Mouse (Mus musculus) neural tube, embryonic 10.5 days (tissue): ENCODE results near the gene Alx3.
"Not testable (repeated sequence)": the region's sequence is repeated elsewhere in the genome, so short reads cannot be mapped to it uniquely, and the experiment has no call there.

Source experiments
- DNase-seq: peaks from one replicate; pipeline ENCODE4 v3.0.0-alpha.2; 2017; ENCODE audit warnings: low spot score; ENCODE audit errors: extremely low spot score

The Alx3 gene

DNA sequence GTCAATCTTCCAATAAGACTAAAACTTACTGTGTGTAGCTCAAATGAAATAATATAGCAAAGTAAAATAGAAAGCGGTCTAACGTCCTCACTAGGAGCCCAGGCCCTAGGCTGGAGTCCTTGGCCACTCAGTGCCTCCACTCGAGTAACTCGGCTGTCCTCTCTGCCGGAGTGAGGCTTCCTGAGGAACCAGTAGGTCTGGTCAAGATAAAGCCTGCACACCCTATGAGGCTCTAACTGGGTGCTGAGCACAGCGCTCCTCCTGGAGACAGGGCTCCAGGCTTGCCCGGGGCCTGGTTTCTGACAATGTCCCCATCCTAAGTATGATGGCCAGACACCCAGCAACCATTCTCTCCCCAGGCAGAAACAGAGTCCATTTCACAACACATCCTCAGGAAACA, 27.7 kb downstream of the Alx3 start:
- no peak for DNase-seq

DNA sequence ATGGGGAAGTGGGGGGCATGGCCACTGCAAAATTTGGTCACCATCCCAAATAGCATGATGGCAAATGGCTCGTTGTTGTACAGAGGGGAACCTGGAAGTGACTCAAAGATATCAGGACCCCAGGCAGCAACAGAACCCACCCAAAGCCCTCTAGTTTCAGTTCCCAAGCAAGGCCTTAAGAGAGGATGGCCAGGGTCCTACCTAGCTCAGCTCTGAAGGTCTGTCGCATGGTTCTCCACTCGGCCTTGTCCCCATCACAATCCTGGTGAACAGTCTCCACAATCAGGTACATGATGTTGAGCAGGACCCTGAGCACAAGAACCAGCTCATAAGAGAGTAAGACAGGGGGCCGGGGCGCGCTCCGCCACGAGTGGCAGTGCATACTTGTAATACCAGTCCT, 29.6 kb downstream of the Alx3 start:
- DNase-seq = no peak

DNA sequence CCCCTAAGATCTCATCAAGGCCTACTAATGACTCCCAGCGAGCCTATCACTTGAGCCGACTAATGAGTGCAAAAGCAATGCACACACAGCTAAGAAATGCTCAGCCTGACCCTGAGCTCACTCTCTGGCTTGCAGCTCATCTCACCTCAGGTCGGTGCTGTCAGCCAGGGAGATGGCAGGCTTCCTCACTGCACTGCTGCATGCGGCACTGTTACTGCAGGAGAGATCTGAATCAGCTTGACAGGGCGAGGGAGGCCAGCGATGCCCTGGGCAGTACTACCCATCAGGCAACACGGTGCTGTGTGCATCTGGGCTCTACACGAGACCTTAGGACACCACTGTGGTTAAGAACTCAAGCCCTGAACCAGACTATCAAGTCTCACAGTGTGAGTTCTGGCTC, 30.7 kb downstream of the Alx3 start:
- DNase-seq = no peak

DNA sequence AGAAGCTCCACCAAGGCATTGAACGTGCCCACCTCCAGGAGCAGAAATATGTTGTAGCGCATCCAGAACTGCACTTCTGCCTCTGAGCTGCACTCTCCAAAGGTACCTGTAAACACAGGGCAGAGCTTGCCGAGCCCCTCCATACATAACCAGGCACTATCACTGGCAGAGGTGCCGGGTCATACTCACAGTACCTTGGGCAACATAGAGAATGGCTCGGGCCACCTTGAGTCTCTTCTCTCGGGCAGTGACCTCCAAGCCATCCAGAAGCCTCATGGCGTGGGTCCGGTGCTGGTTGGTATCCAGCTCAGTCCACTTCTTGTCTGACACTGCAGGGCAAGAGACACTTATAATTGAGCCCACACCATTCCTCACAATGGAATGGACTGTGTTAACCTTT, 31.9 kb downstream of the Alx3 start:
- DNase-seq = no peak

DNA sequence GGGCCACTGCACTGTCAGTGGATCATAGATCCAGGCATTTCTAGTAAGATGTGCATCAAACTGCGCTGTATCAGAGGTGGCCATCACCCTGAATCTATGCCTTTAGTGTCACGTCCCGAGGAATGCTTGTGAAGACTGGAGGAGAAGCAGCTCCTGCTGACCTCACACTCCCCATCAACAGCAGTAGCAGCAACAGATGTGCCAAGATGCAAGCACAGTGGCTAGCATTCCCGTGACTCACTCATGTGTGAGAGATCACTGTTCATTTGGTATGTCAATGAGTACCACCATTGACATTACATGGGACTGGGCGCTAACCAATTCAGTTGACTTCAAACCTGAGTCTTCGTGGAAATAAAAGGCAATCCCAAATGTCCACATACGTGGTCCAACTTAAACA, 32.8 kb downstream of the Alx3 start:
- no peak for DNase-seq

DNA sequence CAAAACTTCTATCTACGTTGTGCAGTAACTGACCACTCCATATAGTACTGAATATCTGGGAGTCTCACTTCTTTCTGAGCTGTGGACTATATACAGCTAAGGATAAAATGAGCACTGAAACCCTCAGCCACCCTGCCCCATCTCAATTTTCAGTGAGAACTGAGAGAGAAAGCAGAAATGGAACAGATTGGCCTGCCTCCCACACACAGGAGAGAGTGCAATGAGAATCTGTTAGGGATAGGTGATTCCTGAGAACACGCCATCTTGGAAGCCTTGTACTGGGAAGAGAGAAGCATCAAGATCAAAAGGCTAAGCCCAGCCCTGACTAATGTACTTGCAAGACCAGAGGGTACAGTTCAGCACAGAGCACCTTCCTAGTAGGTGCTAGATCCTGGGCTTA, 33.7 kb downstream of the Alx3 start:
- no peak for DNase-seq

DNA sequence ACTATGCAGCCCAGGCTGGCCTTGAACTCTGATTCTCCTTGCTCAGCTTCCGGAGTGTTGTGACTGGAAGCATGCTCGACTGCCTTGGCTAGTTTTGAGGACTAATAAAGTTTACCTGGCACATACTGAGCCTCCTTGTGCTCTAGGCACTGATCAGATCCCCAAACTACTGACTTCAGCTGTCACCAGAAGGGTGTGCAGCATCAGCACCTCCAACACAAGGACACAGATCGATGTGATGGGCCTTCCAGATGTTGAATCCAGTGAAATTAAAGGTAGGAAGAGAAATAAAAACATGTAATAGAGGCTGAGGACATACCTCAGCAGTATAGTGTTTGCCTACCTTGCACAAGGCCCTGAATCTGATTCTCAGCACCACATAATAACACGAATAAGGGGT, 34.6 kb downstream of the Alx3 start:
- no peak for DNase-seq

DNA sequence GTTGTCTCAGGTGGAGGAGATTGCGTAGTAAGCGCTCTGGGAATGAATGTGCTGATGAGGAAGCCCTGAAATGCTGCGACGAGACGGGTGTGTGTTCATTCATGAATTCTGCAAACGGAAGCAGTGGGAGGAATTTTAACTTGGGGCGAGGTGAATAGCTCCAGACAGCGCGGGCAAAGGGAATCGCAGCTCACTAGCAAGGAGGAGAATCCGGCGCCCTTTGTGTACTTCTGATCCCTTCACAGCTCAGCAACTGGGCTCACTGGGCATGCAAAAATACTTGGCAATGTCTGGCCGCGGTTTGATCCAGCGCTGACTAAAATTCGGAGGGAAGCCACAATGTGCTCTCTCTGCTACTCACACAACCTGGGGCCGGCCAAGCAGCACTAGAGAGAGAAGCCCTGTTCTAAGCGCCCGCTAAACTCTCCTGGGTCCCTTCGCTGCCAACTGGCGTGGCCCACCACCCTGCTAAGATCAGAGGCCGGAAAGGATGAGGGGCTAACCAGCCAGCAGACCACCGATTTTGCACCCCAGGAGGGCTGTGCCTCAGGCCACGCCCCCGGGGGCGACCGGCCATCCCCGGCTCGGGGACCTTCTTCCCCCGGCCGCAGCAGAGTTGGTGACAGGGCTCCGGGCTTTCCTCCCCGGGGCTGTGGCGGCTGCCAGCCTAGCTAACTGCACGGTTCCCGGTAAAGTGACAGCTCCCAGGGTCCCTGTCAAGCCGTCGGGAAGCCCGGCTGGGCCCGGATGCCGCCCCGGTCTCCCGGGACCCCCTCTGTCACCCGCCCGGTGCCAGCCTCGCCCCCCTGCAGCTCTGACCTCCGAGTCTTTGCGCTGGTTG, 36.1 kb downstream of the Alx3 start, which contains the start of gene Gm10961:
Gm10961 (plus strand) TSS at position 641 of the 841 bp plus-strand sequence.
- DNase-seq = no peak

DNA sequence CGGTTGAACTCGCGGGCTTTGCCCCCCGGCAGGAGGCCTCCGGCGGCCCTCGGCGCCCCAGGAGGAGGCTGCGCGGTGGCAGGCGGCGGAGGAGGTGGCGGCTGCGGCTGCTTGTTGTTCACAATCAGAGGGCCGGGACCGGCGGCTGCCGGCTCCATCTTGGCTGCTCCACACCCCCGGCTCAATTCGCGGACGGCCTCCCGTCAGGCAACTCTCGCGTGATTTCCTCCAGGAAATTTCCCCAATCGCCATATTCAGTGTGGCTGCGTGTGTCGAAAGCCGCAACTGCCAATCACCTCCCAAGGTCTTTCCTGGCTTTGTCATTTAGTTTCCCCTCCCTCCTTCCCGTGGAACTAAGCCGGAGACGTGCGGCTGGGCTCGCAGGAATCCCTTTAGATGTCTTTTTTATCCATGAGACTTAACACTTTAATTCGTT, 36.7 kb downstream of the Alx3 start, which contains the start of gene Strip1:
Strip1 (minus strand) TSS at position 172 of the 436 bp plus-strand sequence.
- DNase-seq = peak; percentile 92

DNA sequence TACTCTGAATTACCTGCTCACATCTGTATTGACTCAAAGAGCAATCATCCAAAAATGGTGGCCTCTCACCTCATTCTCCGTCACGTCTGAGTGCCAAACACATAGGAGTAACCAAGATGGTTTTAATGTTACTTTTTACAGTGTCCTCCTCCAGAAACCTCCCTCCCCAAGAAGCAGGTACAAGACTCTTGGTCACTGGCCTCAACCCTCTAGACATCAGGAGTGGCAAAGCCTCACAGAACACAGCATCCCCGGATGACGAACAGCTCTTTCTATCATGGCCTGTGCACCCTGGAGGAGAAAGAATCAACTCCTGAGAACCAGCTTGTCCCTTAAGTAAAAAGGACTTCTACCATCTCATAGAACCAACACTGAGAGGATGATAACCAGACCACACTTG, 38.0 kb downstream of the Alx3 start:
- no peak for DNase-seq

DNA sequence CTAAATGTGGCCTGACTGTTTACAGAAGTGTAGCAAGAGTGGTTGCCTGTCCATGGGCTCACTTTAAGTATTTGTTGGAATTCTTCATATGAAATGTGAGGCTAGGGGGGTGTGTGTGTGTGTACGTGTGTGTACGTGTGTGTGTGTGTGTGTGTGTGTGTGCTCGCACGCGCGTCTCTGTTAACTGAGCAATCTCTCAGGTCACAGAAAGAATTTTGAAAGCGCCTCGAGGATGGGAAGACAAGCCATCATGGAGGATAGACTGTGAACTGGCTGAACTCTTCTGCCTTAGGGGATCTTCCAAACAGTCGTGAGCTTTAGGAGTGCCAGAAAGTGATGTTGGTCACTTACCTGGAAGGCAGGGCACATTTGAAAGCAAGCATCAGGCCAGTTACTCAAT, 39.1 kb downstream of the Alx3 start:
- no peak for DNase-seq

DNA sequence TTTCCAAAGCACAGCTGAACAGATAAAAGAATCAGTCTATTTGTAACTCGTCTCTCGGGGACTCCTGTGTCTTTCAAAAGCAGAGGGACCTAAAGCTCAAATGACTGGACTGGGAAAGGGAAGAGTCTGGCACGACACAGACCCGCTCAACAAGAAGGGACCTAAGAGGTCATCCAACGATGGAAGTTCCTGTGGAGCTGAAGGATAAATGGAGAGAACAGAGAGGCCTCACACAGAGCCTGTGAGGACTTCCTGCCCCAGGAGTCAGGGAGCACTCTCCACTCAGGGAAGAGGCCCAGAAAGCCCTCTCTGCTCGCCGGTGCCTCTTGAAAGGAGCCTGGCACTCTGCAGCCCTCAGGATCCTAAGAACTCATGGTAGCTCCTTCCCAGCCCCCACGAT, 41.0 kb downstream of the Alx3 start:
- DNase-seq = no peak

DNA sequence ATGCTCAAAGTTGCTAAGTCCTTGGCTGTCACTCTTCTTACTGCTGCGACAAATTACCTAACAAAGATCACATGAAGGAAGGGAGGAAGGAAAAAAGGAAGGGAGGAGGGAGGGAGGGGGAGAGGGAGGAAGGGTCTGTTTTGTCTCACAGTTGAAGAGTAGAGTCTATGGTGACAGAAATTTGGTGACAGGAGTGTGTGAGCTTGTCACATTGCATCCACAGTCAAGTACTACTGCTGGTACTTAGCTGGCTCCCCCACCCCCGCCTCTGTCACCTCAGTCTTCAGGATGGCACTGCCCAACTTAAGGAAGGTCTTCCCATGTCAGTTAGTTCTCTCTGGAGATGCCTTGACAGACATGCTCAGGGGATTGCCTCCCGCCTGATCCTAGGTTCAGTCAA, 41.4 kb downstream of the Alx3 start:
- DNase-seq = no peak

DNA sequence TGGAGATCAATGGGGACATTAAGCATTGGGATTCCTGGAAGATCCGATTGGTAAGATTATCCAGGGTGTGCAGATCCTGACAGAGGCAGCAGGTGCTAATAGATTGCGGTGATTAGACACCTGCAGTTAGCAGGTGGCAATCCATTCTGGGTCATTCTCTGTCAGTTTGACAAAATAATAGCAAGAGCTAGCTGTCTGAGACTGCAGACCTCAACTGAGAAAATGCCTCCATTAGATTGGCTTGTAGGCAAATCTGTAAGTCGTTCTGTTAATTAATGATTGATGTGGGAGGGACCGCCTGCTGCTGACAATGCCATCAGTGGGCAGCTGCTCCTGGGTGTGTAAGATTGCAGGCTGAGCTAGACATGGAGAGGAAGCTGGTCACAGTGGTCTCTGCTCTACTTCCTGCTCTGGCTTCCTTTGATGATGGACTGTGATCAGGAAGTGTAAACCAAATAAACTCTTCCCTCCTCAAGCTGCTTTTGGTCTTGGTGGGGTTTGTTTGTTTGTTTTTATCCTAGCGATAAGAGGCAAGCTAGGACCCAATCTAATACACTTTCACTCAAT, 42.9 kb downstream of the Alx3 start:
- no peak for DNase-seq

DNA sequence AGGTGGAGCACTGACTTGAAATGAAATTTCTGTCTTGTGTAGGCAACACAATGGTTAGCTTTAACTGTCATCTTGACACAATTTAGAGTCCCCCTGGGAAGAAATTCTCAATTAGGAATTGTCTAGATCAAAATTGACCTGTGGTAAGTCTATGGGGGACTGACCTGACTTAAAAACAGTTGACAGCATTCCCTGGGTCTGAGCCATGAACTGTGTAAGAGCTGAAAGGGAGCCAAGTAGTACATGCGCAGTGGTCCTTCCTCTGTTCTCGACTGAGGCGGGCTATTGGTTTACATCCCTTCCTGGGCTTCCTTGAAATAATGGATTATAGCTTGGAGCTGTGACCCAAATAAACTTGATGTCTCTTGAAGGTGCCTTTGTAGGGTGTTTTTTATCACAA, 52.1 kb downstream of the Alx3 start:
- no peak for DNase-seq

DNA sequence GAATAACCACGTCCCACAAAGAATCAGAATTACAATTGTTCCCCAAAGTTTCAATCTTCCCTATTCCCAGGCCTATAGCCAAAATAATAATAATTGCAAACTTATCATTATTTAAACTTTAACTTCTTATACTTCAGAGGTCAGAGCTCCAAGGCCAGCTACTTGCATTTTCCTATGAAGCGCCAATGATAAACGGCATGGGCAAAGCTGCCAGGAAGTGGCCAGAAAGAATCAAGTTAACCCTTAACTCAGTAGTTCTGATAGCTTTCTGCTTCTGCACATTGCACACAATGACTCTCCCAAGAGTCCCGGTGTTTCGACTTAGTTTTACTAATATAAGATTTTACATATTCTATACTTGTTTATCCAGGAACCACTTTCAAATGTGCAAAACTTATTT, 55.4 kb downstream of the Alx3 start:
- DNase-seq = not testable (repeated sequence)

DNA sequence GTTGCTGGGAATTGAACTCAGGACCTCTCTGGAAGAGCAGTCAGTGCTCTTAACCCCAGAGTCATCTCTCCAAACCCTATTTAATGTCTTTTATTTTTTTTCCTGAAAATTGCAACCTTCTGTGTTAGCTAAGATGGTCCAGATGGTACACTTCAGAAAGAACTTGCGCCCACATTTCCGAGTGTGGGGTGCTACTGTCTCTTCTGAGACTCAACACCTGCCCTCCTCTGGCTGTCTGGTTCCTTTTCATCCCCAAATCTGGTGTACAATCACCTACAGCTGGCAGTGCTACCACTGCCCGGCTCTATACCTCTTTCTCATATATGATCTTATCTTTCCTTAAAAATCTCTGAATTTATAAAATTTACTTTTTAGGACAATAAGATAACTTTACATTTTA, 58.1 kb downstream of the Alx3 start:
- no peak for DNase-seq

DNA sequence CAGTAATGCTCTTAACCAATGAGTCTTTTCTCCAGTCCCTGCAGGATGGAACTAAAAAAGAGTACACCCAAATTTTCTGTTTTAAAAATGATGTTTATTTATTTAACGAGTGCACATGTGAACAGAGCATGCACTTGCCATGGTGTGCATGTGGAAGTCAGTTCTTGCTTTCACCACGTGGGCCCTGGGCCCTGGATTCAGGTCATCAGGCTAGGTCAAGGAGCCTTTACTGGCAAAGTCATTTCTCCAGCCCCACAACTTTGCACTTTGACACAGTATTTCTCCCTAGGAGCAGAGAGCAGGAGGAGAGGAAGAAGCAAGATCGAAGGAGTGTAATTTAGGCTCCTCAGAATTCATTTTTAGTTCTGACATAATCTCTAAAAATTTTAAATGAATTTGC, 60.0 kb downstream of the Alx3 start:
- no peak for DNase-seq
